Mouse (Mus musculus) stomach, postnatal 0 days (tissue): ENCODE measurements around the gene Ly9. TPM values are rescaled to one million over a fixed set of nuclear protein-coding genes. Genes with fewer than 3 reads are reported as not detected.

ENCODE experiments used
- ATAC-seq: fragments of 200-750 bp; cut with Nextera tagmentation; 2 replicates; pipeline ENCODE4 v1.8.0; 2017; ENCODE audit not compliant: low FRiP score, low TSS enrichment
- DNase-seq: peaks from one replicate; pipeline ENCODE4 v3.0.0-alpha.2; 2016; ENCODE audit warnings: low spot score
- H3K27ac ChIP-seq: fragments of 300-500 bp; sonication (generic); replicated peaks from 2 replicates; pipeline ENCODE4 v1.5.1; 2014; ENCODE audit warnings: mild to moderate bottlenecking, control low read depth
- H3K27me3 ChIP-seq: fragments of 300-500 bp; sonication (generic); 2 replicates; pipeline ENCODE4 v1.6.1; 2014; ENCODE audit warnings: low read length; ENCODE audit not compliant: control insufficient read depth, insufficient read depth
- H3K36me3 ChIP-seq: fragments of 300-500 bp; sonication (generic); 2 replicates; pipeline ENCODE4 v1.6.1; 2014; ENCODE audit warnings: low read length, mixed read lengths; ENCODE audit not compliant: control insufficient read depth, insufficient read depth
- H3K4me1 ChIP-seq: fragments of 300-500 bp; sonication (generic); replicated peaks from 2 replicates; pipeline ENCODE4 v1.6.1; 2014; ENCODE audit warnings: antibody characterized with exemption; ENCODE audit not compliant: control insufficient read depth, insufficient read depth
- H3K4me2 ChIP-seq: fragments of 300-500 bp; sonication (generic); replicated peaks from 2 replicates; pipeline ENCODE4 v1.6.1; 2014; ENCODE audit warnings: low read depth, mild to moderate bottlenecking, control low read depth, moderate library complexity
- H3K4me3 ChIP-seq: fragments of 300-500 bp; sonication (generic); 2 replicates; pipeline ENCODE4 v1.5.1; 2014; ENCODE audit warnings: low read depth, low read length, control low read depth
- H3K9ac ChIP-seq: fragments of 300-500 bp; sonication (generic); 2 replicates; pipeline ENCODE4 v1.6.1; 2014; ENCODE audit warnings: mild to moderate bottlenecking, low read length, control low read depth, mixed read lengths
- H3K9me3 ChIP-seq: fragments of 300-500 bp; sonication (generic); 2 replicates; pipeline ENCODE4 v1.6.1; 2016; ENCODE audit warnings: low read length; ENCODE audit not compliant: control insufficient read depth
- CTCF ChIP-seq: IDR thresholded peaks from 2 replicates; pipeline ENCODE4 v1.5.1; 2016; ENCODE audit warnings: antibody characterized with exemption, low read depth, mild to moderate bottlenecking, moderate library complexity
- EP300 ChIP-seq: optimal IDR thresholded peaks from 2 replicates; pipeline ENCODE3; 2016; ENCODE audit warnings: antibody characterized with exemption
- WGBS: fragments of 180-500 bp; shearing (Covaris S2); extraction: QIAGEN DNeasy Blood & Tissue Kit; methylation state at CpG from one replicate; pipeline ENCODE4 v1.1.7; 2014; 5-methylcytosine and 5-hydroxymethylcytosine counted together
- polyA plus RNA-seq: library from polyadenylated mRNA; unstranded; fragments of >200 nt; fragmentation: Nextera tagmentation; extraction: Ambion mirVana; gene quantifications from 2 replicates; pipeline ENCODE4 v1.2.1, GENCODE M21; 2015

The Ly9 gene
- polyA plus RNA-seq, 1 experiment from 2014 or later, result 0.13 TPM

DNA sequence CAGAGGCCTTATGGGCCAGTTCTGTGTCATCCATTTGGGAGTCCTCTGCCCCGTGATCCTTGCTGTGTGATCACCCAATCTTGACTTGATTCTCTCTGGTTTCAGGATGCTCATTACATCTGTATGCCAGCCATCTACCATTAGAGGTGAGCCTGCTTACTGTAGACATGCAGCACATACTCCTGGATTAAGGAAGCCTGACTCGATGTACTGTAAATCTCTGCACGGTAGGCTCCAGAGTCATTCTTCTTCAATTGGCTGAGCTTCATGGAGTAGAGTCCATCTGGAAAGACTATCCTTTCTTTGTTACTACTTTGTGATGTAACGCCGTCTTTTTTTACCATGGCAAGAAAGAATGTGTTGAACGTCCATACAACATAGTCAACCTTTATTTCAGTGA lies 33.6 kb upstream of the Ly9 start:
- Histone ChIP-seq H3K27ac (no peak overlapping the region), H3K9ac (no peak overlapping the region), H3K4me3 (no peak overlapping the region), H3K27me3 (no peaks in the 10 kb centered on the region), H3K36me3 (no peaks in the 10 kb centered on the region), H3K9me3 (no peaks in the 10 kb centered on the region), H3K4me2 (no peak overlapping the region), H3K4me1 (no peaks in the 10 kb centered on the region)
- ATAC-seq, result no peak
- WGBS, result 93% methylated on average over 6 of the region's 6 CpGs
- TF ChIP-seq CTCF (no peak), EP300 (no peak)
- DNase-seq, result no peak

GRCm38 (mm10) chr1:171638686-171639085 lies 31.5 kb upstream of the Ly9 start:
- no peak overlapping the region for H3K4me2 ChIP-seq
- no peak for ATAC-seq
- 70% methylated on average over 2 of the region's 2 CpGs for WGBS
- H3K4me3 ChIP-seq, result no peak overlapping the region
- no peak overlapping the region for H3K27ac ChIP-seq
- H3K9me3 ChIP-seq, result no peaks in the 10 kb centered on the region
- H3K9ac ChIP-seq, result no peak overlapping the region
- no peaks in the 10 kb centered on the region for H3K27me3 ChIP-seq
- TF ChIP-seq CTCF (no peak), EP300 (no peak)
- no peak for DNase-seq
- no peaks in the 10 kb centered on the region for H3K4me1 ChIP-seq
- no peaks in the 10 kb centered on the region for H3K36me3 ChIP-seq

- no peak overlapping the region for H3K9ac ChIP-seq
- 61% methylated on average over 8 of the region's 8 CpGs for WGBS
- DNase-seq (no peak), ATAC-seq (no peak)
- H3K4me3 ChIP-seq, result no peak overlapping the region
- no peaks in the 10 kb centered on the region for H3K36me3 ChIP-seq
- no peaks in the 10 kb centered on the region for H3K4me1 ChIP-seq
- H3K4me2 ChIP-seq, result no peak overlapping the region
- H3K27ac ChIP-seq, result no peak overlapping the region
- H3K9me3 ChIP-seq, result no peaks in the 10 kb centered on the region
- no peak for TF ChIP-seq CTCF
- H3K27me3 ChIP-seq, result no peaks in the 10 kb centered on the region
These were observed 29.9 kb upstream of the Ly9 start for GRCm38 (mm10) chr1:171637101-171637500.

DNA sequence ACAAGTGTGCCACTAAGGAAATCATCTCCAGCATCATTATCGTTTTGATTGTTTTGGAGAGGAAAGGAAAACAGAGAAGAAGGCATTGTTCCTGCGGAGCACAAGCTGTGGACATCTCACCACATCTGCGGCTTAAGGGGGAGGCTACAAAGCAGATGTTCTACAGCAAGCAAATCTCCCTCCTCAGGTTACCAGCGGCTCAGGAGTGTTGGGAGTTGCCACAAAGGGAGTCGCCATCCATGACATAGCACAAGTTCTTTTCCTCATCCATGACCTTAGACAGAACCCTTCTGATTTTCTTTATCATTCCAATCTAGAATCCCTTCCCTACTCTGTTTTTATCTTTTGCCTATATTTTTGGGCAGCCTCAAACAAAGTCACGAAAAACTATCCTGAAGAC lies 28.5 kb upstream of the Ly9 start:
- H3K36me3 ChIP-seq, result no peaks in the 10 kb centered on the region
- ATAC-seq, result no peak
- no peaks in the 10 kb centered on the region for H3K4me1 ChIP-seq
- no peak for DNase-seq
- H3K9me3 ChIP-seq, result no peaks in the 10 kb centered on the region
- H3K27ac ChIP-seq, result no peak overlapping the region
- no peak overlapping the region for H3K9ac ChIP-seq
- H3K27me3 ChIP-seq, result no peaks in the 10 kb centered on the region
- WGBS, result 43% methylated on average over 6 of the region's 6 CpGs
- no peak overlapping the region for H3K4me3 ChIP-seq
- TF ChIP-seq CTCF (no peak), EP300 (no peak)
- H3K4me2 ChIP-seq, result no peak overlapping the region

GRCm38 (mm10) chr1:171631447-171631846 lies 24.2 kb upstream of the Ly9 start:
- no peak overlapping the region for H3K4me3 ChIP-seq
- 46% methylated on average over 2 of the region's 2 CpGs for WGBS
- TF ChIP-seq EP300, result no peak
- TF ChIP-seq CTCF, result no peak
- DNase-seq (no peak), ATAC-seq (no peak)
- no peaks in the 10 kb centered on the region for H3K4me1 ChIP-seq
- no peak overlapping the region for H3K4me2 ChIP-seq
- no peak overlapping the region for H3K27ac ChIP-seq
- H3K27me3 ChIP-seq, result no peaks in the 10 kb centered on the region
- no peak overlapping the region for H3K9ac ChIP-seq
- H3K36me3 ChIP-seq, result no peaks in the 10 kb centered on the region
- H3K9me3 ChIP-seq, result no peaks in the 10 kb centered on the region

DNA sequence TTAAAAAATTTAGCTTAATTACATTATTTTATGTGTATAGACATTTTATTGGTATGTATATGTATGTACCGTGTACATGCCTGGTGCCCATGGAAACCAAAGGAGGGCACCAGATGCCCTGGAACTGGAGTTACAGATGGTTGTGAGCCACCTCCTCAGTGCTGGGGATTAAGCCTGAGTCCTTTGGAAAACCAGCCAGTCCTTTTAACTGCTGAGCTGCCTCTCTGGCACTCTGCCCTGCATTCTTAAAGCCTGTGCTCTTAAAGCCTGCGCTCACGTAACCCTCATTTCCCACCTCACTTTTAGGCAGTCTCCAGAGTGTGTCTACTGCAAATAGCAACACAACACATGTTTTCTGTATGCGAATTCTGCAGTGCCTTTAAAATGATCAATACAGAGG lies 23.7 kb upstream of the Ly9 start:
- TF ChIP-seq EP300, result no peak
- no peak for TF ChIP-seq CTCF
- H3K27ac ChIP-seq, result no peak overlapping the region
- DNase-seq, result no peak
- no peak for ATAC-seq
- no peaks in the 10 kb centered on the region for H3K9me3 ChIP-seq
- no peak overlapping the region for H3K4me3 ChIP-seq
- H3K36me3 ChIP-seq, result no peaks in the 10 kb centered on the region
- H3K4me1 ChIP-seq, result no peaks in the 10 kb centered on the region
- H3K27me3 ChIP-seq, result no peaks in the 10 kb centered on the region
- no peak overlapping the region for H3K9ac ChIP-seq
- no peak overlapping the region for H3K4me2 ChIP-seq
- 58% methylated on average over 4 of the region's 4 CpGs for WGBS

DNA sequence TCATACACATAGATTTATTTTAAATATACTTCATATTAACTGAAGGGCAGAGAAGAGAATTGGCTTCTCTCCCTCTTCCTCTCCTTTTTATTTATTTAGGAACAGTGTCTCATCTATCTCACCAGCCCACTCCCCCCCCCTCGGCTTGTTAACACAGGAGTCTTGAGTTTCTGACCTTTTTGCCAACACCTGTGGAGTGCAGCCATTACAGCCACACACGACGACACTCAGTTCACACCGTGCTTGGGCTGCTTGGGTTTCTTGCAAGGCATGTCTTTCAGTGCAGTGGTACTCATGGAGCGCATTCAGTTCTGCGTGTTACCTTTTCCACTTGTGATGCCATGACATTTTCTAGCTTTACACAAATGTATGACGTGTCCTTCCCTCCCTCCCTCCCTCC lies 22.8 kb upstream of the Ly9 start:
- Histone ChIP-seq H3K27ac (no peak overlapping the region), H3K27me3 (no peaks in the 10 kb centered on the region), H3K9ac (no peak overlapping the region), H3K4me3 (no peak overlapping the region), H3K4me2 (no peak overlapping the region), H3K4me1 (no peaks in the 10 kb centered on the region), H3K36me3 (no peaks in the 10 kb centered on the region), H3K9me3 (no peaks in the 10 kb centered on the region)
- ATAC-seq, result no peak
- no peak for DNase-seq
- 62% methylated on average over 7 of the region's 7 CpGs for WGBS
- TF ChIP-seq EP300 (no peak), CTCF (no peak)
